Mouse (Mus musculus): ENCODE results near the gene Gm8094. TPM values are rescaled to one million over a fixed set of nuclear protein-coding genes. Genes with fewer than 3 reads are reported as not detected.
"Not testable (repeated sequence)": the region's sequence is repeated elsewhere in the genome, so short reads cannot be mapped to it uniquely, and the experiment has no call there.

Gene Gm8094
- total RNA-seq (2021), result not detected
- long read RNA-seq, result 0 reads

DNA sequence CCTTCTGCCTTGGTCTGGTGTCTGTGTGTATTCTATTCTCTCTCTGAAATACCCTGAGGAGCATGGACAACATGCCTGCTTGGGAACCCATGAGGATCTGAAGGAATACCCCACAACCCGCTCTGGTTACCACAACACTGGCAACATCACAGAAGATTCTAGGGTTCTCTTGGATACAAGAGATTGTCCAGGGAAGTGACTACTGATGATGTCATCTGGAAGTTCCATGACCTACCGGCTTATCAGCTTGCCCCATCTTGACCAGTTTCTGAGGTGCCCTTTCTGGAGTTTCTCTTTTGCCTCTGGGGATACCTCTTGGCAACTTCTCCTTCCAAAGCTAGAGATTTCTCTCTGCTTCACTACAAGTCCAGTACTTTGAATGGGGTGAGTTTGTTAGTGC lies at the start of gene Gm8094:
TSS of gene Gm8094 (minus strand) at position 101 of the 400 bp plus-strand sequence.
- DNase-seq (ENCODE audit: low spot score in 2 of 2), result not testable (repeated sequence)

DNA sequence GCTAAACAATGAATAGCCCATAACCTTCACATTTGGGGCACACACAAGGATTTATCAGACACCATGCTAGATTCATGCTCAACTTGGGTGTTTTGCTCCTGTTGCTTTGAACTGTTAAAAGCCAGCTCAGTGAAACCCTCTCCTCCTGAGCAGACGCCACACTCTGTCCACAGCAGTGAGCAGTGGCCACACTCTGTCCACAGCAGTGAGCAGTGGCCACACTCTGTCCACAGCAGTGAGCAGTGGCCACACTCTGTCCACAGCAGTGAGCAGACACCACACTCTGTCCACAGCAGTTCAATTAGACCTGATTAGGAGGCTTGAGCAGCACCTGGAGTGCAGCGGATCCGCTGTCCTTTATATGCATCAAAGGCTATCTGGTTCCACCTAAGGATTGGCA lies 43.2 kb upstream of the Gm8094 start:
- DNase-seq (ENCODE audit: low spot score in 2 of 2), result not testable (repeated sequence)

DNA sequence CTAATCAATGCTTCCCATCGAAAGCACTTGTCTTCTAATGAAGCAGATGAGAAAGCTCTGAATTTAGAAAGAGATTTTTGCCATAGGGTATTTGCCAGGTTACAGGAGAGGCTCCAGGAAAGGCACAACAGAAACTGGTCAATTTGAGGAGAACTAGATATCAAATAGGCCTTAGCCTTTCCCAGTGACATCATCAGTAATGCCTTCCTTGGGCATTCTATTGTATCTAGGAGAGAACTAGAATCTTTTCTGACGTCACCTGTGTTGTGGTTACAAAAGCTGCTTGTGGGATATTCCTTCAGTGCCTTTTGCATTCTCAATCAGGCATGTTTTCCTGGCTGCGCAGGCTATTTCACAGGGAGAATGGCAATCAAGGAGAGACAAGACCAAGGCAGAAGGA lies 23.9 kb upstream of the Gm8094 start, which contains the start of gene Gm8104:
TSS of gene Gm8104 (plus strand) at position 301 of the 400 bp plus-strand sequence.
- DNase-seq (ENCODE audit: low spot score in 2 of 2), result not testable (repeated sequence)

DNA sequence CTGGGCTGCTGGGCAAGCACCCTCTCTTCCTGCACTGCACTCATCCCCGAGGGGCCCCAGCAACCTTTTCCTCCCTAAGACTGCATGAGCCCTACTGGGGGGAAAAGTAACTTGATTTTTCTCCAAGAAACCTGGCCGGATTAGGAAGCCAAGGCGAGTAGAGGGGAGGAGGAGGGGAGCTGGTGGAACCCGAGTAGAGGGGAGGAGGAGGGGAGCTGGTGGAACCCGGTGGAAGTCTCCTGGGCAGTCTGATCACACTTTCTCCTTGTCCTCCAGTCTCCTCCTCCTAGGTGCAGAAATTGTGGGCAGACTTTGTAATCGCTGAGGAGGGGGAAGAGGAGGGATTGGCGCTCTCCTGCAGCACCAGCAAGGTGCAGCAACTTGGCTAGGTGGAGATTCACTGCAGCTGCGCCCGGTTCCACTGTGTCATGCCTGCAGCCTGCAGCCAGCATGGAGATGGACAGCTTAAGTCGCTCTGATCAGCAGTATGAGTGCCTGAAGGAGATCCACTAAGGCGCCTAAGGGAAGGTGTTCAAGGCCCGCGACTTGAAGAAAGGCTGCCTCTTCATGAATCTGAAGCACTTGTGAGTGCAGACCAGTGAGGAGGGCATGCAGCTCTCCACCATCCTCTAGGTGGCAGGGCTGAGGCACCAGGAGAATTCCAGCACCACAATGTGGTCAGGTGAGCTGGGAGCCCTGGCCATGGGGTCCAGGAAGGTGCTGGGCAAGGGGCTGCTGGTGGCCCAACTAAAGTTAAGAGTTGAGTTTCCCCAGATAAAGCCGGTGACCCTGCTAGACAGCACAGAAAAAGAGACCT lies 12.9 kb upstream of the Gm8094 start:
- not testable (repeated sequence) for DNase-seq (ENCODE audit: low spot score in 2 of 2)

DNA sequence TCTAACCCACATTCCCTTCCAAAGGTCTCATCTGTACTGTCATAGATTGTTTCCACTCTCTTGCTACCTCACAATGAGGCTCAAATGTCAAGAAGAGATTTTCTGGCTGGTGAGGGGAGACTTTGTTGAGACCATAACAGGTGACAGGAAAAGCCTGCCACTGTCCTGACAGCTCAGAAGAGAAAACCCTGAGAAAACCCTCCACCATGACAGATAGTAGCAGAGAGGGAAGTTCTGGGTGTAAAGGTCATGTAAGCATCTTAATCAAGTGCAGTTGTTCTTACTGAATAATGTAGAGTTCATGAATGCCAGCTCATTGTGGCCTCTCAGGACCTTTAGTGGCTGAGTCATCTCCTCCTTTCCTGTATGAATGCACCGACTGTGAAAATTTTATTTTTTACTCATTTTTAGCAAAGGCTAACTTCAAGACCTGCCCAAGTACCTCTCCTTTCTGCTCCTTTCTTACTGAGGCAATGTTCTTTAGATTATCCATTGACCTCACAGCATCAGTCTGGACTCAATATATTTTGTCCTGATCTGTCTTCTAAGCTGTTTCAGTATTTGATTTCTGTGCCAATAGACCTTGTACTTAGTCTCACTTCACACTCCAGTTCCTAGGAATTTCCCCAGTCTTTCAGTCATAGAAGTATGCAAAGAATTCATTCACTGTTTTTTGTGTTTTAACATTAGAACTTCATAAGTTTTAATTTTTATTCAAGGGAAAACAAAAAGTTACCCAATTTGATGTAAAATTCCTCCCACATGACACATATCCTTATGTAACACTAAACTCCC lies 8.7 kb upstream of the Gm8094 start:
- peak in 1 of 2 experiments; percentile 3 for DNase-seq (ENCODE audit: low spot score in 2 of 2)

DNA sequence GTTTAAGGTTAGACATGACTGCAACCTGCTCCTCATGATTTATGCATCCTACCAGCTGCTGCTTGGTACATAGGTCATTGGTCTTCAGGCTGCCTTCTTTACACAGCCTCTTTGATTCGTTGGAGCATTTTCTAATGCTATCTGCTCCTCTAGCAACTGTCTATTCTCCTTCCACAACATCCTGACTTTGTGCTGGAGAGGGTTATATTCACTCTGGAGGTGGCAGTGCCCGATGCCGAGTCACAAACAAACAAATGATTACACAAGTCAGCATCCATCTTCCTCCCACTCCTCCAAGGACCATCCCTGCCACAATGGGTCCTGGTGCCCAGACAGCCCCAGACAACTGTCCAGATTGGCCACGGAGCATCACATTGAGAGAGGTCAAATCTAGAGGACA lies 16.3 kb downstream of the Gm8094 start:
- not testable (repeated sequence) for DNase-seq (ENCODE audit: low spot score in 2 of 2)

DNA sequence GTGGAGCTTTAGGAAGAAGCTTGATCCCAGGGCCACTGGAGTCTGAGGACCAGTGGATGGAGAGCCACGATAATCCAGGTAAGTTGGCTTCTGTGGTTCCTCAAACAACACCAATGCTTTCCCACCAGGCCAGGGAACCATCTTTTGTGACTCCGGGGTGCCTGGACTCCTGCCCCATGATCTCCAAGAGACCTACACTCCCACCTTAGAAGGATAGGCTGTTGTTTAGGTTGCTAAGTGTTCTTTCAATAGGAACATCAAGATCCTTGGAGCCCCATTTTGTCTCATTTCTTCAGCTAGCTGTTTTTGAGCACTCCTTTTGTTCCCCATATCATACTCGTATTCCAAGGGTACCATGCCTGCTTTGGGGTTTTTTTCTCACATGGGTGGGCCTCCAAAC lies 18.4 kb downstream of the Gm8094 start:
- not testable (repeated sequence) for DNase-seq (ENCODE audit: low spot score in 2 of 2)

Other genes starting within 250 kb of the Gm8094 start
- not detected for gene Gm21977, start 223.2 kb downstream of the Gm8094 start, total RNA-seq (2021)
- gene Gm8082, start 83.0 kb downstream of the Gm8094 start, total RNA-seq (2021), result not detected
- under 1 TPM in 1 of 2 experiments, not detected in 1; 0.91 TPM for gene Gm10376, start 61.0 kb downstream of the Gm8094 start, total RNA-seq (2021)
- gene Gm8104, start 24.0 kb upstream of the Gm8094 start, total RNA-seq (2021), result under 1 TPM; 0.25 TPM
- under 1 TPM in 1 of 2 experiments, not detected in 1; 0.33 TPM for gene Gm7233, start 103.2 kb upstream of the Gm8094 start, total RNA-seq (2021)
- gene Gm8122, start 158.7 kb upstream of the Gm8094 start, total RNA-seq (2021), result not detected
- gene Gm8126, start 182.0 kb upstream of the Gm8094 start, total RNA-seq (2021), result under 1 TPM in 1 of 2 experiments, not detected in 1; 0.23 TPM
- not detected for gene Gm9732, start 198.4 kb upstream of the Gm8094 start, total RNA-seq (2021)
- not detected for gene Gm8127, start 217.2 kb upstream of the Gm8094 start, total RNA-seq (2021)

Data from layer of hippocampus, postnatal 10 days (tissue).